Mouse (Mus musculus): ENCODE data around the gene Vps11.
"Not testable (repeated sequence)": the region's sequence is repeated elsewhere in the genome, so short reads cannot be mapped to it uniquely, and the experiment has no call there.

The Vps11 gene

GRCm38 (mm10) chr9:44314910-44315309, 46.6 kb downstream of the Vps11 start:
- DNase-seq (ENCODE audit: low read depth, low spot score) = no peak

- no peak for DNase-seq (ENCODE audit: low read depth, low spot score)
Observed at GRCm38 (mm10) chr9:44314257-44314547, 47.3 kb downstream of the Vps11 start.

GRCm38 (mm10) chr9:44313476-44314256, 47.8 kb downstream of the Vps11 start:
- no peak for DNase-seq (ENCODE audit: low read depth, low spot score)

- no peak for DNase-seq (ENCODE audit: low read depth, low spot score)
Observed at GRCm38 (mm10) chr9:44311136-44312134, 50.0 kb downstream of the Vps11 start.

GRCm38 (mm10) chr9:44310750-44311135, 50.7 kb downstream of the Vps11 start:
- DNase-seq (ENCODE audit: low read depth, low spot score) = no peak

- no peak for DNase-seq (ENCODE audit: low read depth, low spot score)
Observed at GRCm38 (mm10) chr9:44309756-44310155, 51.7 kb downstream of the Vps11 start.

- DNase-seq (ENCODE audit: low read depth, low spot score) = no peak
Observed at GRCm38 (mm10) chr9:44307248-44307647, 54.2 kb downstream of the Vps11 start.

- DNase-seq (ENCODE audit: low read depth, low spot score) = no peak
Observed at GRCm38 (mm10) chr9:44306532-44306931, 54.9 kb downstream of the Vps11 start.

GRCm38 (mm10) chr9:44305466-44306079, 55.9 kb downstream of the Vps11 start, which contains the start of gene Hinfp:
Gene Hinfp, minus strand, starts transcription at chr9:44305671.
- DNase-seq (ENCODE audit: low read depth, low spot score) = peak; percentile 99

- not testable (repeated sequence) for DNase-seq (ENCODE audit: low read depth, low spot score)
Observed at GRCm38 (mm10) chr9:44300001-44300400, 61.5 kb downstream of the Vps11 start.

Measured in forelimb bud, embryonic 11.5 days (tissue).